Mouse (Mus musculus) ES-CJ7 (cell line): ENCODE data around the gene Gm10354.
"Not testable (repeated sequence)": the region's sequence is repeated elsewhere in the genome, so short reads cannot be mapped to it uniquely, and the experiment has no call there.

ENCODE experiments used
- DNase-seq: peaks from one replicate; pipeline ENCODE4 v3.0.0; 2011; ENCODE audit warnings: low read depth, low spot score

The Gm10354 gene

DNA sequence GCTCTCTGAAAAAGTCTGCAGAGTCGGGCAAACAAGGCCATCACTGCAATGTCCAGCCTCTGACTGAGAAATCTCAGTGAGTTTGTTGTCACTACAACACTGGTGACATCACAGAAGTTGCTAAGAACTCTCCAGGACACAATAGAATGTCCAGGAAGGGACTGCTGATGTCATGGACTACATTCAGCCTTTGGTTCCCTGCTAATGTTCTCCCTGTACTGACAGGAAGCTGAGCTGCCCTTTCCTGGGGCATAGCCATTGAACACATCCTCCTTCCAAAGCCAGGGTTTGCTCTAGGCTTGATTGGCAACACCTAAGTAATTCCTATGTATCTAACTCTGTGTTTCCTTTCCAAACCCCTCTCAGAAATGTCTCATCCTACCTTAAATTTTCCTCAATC is at the start of gene Gm10354:
Gm10354 (minus strand) TSS at position 101 of the 400 bp plus-strand sequence.
- not testable (repeated sequence) for DNase-seq

DNA sequence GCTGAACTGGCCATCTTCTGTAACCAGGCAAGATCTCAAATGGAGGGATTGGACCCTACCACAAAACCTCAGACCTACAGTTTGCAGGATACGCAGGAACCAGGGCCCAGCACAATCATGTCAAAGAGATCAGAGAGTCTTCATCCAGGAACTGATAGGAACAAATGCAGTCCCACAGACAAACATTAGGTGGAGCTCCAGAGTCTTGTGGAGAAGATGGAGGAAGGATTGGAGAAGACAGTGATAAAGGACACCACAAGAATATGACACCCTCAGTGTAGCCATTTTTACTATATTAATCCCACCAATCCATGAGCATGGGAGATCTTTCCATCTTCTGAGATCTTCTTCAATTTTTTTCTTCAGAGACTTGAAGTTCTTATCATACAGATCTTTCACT is 45.6 kb upstream of the Gm10354 start:
- DNase-seq, result peak; percentile 3

DNA sequence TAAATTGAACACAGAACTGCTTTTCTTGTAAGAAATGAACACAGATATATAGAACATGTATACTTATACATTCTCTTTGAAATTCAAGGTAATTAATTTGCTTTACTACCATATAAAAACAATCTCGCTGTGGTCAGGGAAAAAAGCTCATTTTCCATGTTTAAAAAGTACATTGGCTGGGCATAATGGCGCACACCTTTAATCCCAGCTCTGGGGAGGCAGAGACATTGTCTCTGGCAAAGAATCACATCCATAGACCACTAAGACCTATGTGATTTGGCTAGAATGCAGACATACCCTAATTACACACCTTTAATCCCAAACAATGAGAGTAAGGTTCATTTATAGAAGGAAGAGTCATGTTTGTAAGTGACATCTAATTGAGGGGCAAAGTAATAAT is 41.3 kb upstream of the Gm10354 start:
- not testable (repeated sequence) for DNase-seq

- DNase-seq, result not testable (repeated sequence)
These were observed 32.2 kb upstream of the Gm10354 start for GRCm38 (mm10) chr5:15010639-15011582.

- DNase-seq, result peak; percentile 2
These were observed 28.2 kb upstream of the Gm10354 start for GRCm38 (mm10) chr5:15006907-15007306.

GRCm38 (mm10) chr5:15006288-15006687 is 27.6 kb upstream of the Gm10354 start:
- DNase-seq, result not testable (repeated sequence)

GRCm38 (mm10) chr5:15005584-15005983 is 26.8 kb upstream of the Gm10354 start:
- DNase-seq, result not testable (repeated sequence)

DNA sequence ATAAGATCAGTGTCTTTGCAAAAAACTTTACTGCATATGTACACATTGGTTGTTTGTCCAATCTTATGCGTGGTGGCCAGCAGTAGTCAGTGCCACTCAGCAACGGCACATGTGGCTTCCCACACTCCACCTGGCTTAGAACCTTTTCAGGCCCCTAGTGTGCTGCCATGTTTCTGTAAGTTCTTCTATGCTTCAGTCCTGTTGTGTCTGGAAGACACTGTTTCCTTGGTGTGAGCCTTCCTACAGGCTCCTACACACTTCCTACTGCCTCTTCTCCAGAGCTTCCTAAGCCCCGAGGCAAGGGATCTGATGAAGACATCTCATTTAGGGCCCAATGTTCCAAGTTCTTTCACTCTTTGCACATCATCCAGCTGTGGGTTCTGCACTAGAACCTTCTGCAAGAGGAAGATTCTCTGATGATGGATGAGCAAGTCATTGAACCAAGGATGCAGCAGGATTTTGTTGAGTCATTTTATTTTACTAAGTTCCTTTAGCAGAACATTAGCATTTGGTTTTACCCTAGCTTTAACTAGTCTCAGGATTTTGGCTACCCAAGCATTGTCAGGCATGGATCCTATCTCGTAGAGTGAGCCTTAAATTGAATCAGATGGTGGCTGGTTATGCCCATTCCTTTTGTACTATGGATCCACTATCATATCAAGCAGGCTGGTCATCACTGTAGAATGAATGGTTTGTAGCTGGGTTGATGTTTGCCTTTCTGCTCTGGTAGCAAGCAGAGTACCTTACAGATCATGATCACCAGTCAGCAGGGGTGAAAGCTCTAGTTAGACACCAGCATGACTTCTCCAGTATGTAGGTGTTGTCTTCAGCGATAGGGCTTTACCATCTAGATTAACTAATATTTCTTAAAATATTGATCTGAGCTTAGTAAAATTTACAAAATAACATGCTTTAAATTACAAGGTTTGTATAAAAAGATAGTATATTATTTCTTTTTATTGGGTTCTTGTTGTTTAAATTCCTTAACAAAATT is 26.1 kb upstream of the Gm10354 start:
- not testable (repeated sequence) for DNase-seq

DNA sequence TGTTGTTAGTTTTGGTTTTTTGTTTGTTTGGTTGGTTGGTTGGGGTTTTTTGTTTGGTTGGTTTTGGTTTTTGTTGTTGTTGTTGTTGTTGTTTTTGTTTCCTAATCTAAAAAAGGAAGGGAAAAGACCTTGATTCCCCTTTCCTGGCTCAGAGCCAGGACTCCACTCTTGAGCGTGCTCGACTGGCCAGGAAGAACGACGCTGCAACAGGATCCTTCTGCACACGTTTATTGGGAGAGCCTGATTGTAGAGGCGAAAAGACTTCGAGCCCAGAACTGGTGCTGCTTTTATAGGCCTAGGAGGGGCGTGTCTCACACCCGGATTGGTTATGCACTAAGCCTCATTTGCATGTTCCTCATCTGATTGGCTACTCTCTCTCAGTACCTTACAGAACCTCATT is 19.3 kb upstream of the Gm10354 start:
- not testable (repeated sequence) for DNase-seq

GRCm38 (mm10) chr5:14997556-14997955 is 18.8 kb upstream of the Gm10354 start:
- DNase-seq, result not testable (repeated sequence)

- not testable (repeated sequence) for DNase-seq
These were observed 18.0 kb upstream of the Gm10354 start for GRCm38 (mm10) chr5:14996670-14997249.

- DNase-seq, result not testable (repeated sequence)
These were observed 15.4 kb upstream of the Gm10354 start for GRCm38 (mm10) chr5:14994124-14994523.

DNA sequence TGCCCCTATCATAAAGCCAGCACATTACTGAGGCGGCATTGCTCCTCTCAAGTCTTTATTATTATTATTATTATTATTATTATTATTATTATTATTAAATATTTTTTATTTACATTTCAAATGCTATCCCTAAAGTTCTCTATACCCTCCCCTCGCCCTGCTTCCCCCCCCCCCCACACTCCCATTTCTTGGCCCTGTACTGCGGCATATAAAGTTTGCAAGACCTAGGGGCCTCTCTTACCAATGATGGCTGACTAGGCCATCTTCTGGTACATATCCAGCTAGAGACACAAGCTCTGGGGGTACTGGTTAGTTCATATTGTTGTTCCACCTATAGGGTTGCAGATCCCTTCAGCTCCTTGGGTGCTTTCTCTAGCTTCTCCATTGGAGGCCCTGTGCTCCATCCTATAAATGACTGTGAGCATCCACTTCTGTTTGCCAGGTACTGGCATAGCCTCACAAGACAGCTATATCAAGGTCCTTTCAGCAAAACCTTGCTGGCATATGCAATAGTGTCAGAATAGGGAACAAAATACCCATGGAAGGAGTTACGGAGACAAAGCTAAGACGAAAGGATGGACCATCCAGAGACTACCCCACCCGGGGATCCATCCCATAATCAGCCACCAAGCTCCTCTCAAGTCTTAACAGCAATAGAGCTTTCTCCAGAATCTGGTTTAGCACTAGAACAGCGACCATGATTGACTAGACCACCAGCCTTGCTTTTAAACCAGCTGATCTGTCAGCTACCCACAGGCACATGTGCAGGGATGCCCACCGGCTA is 11.8 kb upstream of the Gm10354 start:
- not testable (repeated sequence) for DNase-seq

GRCm38 (mm10) chr5:14986649-14987387 is 8.1 kb upstream of the Gm10354 start:
- not testable (repeated sequence) for DNase-seq

DNA sequence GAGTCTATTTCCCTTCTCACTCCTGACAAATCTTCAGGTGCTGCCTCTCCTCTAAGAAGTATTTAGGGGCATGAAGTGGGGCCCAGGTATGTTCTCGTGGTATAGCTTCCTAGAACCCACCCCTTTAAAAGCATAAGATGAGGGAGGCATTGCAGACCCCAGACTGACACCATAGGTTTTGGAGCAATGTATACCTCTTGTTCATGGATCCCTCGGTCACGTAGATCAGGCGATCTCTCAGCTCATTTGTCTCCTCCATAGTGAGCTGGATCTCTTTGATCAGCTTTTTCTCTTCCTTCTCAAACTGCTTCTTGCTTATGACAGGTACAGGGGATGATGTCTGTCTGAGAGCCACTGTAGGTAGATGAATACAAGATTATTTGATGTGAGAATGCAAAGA is 1.4 kb downstream of the Gm10354 start:
- not testable (repeated sequence) for DNase-seq

DNA sequence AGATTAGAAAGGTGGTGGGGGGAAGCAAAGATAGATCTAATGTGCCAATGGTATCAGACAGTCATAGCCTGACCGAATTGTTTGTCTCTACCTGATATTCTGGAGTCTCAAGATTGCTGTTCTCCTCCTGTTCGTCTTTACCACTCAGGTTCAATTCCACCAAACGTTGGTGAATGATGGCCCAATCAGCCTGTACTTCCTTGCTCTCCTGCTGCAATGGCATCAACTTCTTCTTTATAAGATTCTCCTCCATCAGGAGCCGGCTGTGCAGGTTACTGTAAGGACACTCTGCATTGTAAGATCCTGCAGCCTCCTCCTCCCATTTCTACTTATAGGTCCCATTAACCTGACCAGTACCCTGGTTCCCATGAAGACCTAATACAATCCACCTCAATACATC is 3.4 kb downstream of the Gm10354 start:
- DNase-seq, result not testable (repeated sequence)

DNA sequence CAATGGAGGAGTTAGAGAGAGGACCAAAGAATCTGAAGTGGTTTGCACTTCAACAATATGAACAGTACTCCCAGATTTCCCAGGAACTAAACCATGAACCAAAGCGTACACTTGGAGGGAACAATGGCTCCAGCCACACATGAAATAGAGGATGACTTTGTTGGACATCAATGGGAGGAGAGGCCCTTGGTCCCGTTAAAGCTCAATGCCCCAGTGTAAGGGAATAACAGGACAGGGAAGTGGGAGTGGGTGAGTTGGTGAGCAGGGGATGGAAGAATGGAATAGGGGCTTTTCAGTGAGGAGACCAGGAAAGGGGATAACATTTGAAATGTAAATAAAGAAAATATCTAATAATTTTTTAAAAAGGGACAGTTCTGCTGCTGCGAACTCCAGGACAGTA is 5.9 kb downstream of the Gm10354 start:
- not testable (repeated sequence) for DNase-seq

DNA sequence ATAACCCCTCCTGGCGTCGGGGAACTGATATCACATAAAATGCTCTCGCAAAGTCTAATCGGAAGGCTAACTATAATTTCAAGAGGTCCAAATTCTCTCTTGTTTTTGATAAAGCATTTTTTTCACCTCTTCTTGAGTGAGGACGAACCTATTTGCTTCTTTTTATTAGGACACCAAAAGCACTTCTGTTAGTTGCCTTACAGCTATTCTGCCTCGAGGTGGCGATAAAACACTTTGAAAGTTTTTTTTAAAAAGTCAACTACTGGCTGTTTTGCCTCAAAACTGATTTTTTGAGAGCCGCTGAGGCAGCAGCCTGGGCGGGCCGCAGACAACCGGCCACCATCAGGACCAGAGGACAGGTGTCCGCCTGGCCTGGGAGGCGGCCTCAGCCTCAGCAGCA is 14.9 kb downstream of the Gm10354 start:
- peak; percentile 51 for DNase-seq

- DNase-seq, result not testable (repeated sequence)
These were observed 17.2 kb downstream of the Gm10354 start for GRCm38 (mm10) chr5:14961502-14961901.
